Mouse (Mus musculus) hindbrain, embryonic 13.5 days (tissue): ENCODE measurements around the gene Ppard. TPM values are rescaled to one million over a fixed set of nuclear protein-coding genes. Genes with fewer than 3 reads are reported as not detected.
"Not testable (repeated sequence)": the region's sequence is repeated elsewhere in the genome, so short reads cannot be mapped to it uniquely, and the experiment has no call there.

Experiments
- ATAC-seq: fragments of 200-750 bp; cut with Nextera tagmentation; 2 replicates; pipeline ENCODE4 v1.8.0; 2017; ENCODE audit warnings: moderate TSS enrichment; ENCODE audit not compliant: low FRiP score
- H3K27ac ChIP-seq: fragments of 300-500 bp; sonication (generic); 2 replicates; pipeline ENCODE4 v1.5.1; 2015; ENCODE audit warnings: inconsistent platforms, mild to moderate bottlenecking, moderate library complexity
- H3K27me3 ChIP-seq: fragments of 300-500 bp; sonication (generic); 2 replicates; pipeline ENCODE4 v1.6.1; 2015; ENCODE audit warnings: mild to moderate bottlenecking, inconsistent platforms
- H3K36me3 ChIP-seq: fragments of 300-500 bp; sonication (generic); 2 replicates; pipeline ENCODE4 v1.6.1; 2015; ENCODE audit warnings: mild to moderate bottlenecking, inconsistent platforms
- H3K4me1 ChIP-seq: fragments of 300-500 bp; sonication (generic); replicated peaks from 2 replicates; pipeline ENCODE4 v1.6.1; 2015; ENCODE audit warnings: inconsistent platforms
- H3K4me2 ChIP-seq: fragments of 300-500 bp; sonication (generic); 2 replicates; pipeline ENCODE4 v1.6.1; 2015; ENCODE audit warnings: inconsistent platforms, mild to moderate bottlenecking, moderate library complexity
- H3K4me3 ChIP-seq: fragments of 300-500 bp; sonication (generic); 2 replicates; pipeline ENCODE4 v1.5.1; 2015; ENCODE audit warnings: mild to moderate bottlenecking, inconsistent platforms
- H3K9ac ChIP-seq: fragments of 300-500 bp; sonication (generic); 2 replicates; pipeline ENCODE4 v1.6.1; 2015; ENCODE audit warnings: mild to moderate bottlenecking, inconsistent platforms
- H3K9me3 ChIP-seq: fragments of 300-500 bp; sonication (generic); 2 replicates; pipeline ENCODE4 v1.6.1; 2016; ENCODE audit warnings: inconsistent platforms
- WGBS: fragments of 180-500 bp; shearing (Covaris S2); methylation state at CpG from one replicate; pipeline ENCODE4 v1.1.7; 2015; 5-methylcytosine and 5-hydroxymethylcytosine counted together
- polyA plus RNA-seq: library from polyadenylated mRNA; unstranded; fragments of >200 nt; fragmentation: Nextera tagmentation; extraction: Ambion mirVana; gene quantifications from 2 replicates; pipeline ENCODE4 v1.2.1, GENCODE M21; 2015

Ppard gene
- polyA plus RNA-seq, 1 experiment from 2014 or later = 2.1 TPM

GRCm38 (mm10) chr17:28312232-28313211 lies 80.0 kb downstream of the Ppard start:
- H3K36me3 ChIP-seq = peaks cover 17% of the 10 kb centered on the region
- H3K9me3 ChIP-seq = no peaks in the 10 kb centered on the region
- peak overlapping the region; percentile 82 for H3K4me3 ChIP-seq
- 25% methylated on average over 17 of the region's 17 CpGs for WGBS
- H3K9ac ChIP-seq = no peak overlapping the region
- H3K27ac ChIP-seq = peak overlapping the region; percentile 71
- peaks cover 31% of the 10 kb centered on the region for H3K4me1 ChIP-seq
- no peaks in the 10 kb centered on the region for H3K27me3 ChIP-seq
- H3K4me2 ChIP-seq = peak overlapping the region; percentile 87
- peak; percentile 37 for ATAC-seq

GRCm38 (mm10) chr17:28313212-28313879 lies 80.8 kb downstream of the Ppard start, which contains the start of gene Fance:
Fance (plus strand) TSS chr17:28313519.
- Histone ChIP-seq H3K36me3 (peaks cover 25% of the 10 kb centered on the region), H3K4me3 (peak within 1 kb of the TSS; percentile 82), H3K4me2 (peak within 1 kb of the TSS; percentile 87), H3K4me1 (peaks cover 30% of the 10 kb centered on the region), H3K9me3 (no peaks in the 10 kb centered on the region), H3K27ac (peak within 1 kb of the TSS; percentile 91), H3K9ac (peak within 1 kb of the TSS; percentile 86), H3K27me3 (no peaks in the 10 kb centered on the region)
- under 1% methylated on average over 66 of the region's 69 CpGs for WGBS
- peak; percentile 98 for ATAC-seq

- peak; percentile 6; the same call in 1 of the 2 replicates for ATAC-seq
- Histone ChIP-seq H3K36me3 (peaks cover 28% of the 10 kb centered on the region), H3K4me3 (peak overlapping the region; percentile 82), H3K9me3 (no peaks in the 10 kb centered on the region), H3K27me3 (no peaks in the 10 kb centered on the region), H3K27ac (peak overlapping the region; percentile 91), H3K4me1 (peaks cover 26% of the 10 kb centered on the region), H3K4me2 (peak overlapping the region; percentile 87), H3K9ac (peak overlapping the region; percentile 86)
- WGBS = under 1% methylated on average over 11 of the region's 11 CpGs
These were observed 81.4 kb downstream of the Ppard start for GRCm38 (mm10) chr17:28313880-28314225.

- 81% methylated on average over 20 of the region's 20 CpGs for WGBS
- no peak for ATAC-seq
- Histone ChIP-seq H3K9me3 (no peaks in the 10 kb centered on the region), H3K27me3 (no peaks in the 10 kb centered on the region), H3K4me1 (peaks cover 26% of the 10 kb centered on the region), H3K4me3 (no peak overlapping the region), H3K36me3 (peaks cover 38% of the 10 kb centered on the region), H3K27ac (no peak overlapping the region), H3K9ac (peak overlapping the region; percentile 35; the same call in 1 of the 2 replicates), H3K4me2 (no peak overlapping the region; the same call in 1 of the 2 replicates)
These were observed 83.2 kb downstream of the Ppard start for GRCm38 (mm10) chr17:28315611-28316160.

GRCm38 (mm10) chr17:28316476-28316875 lies 84.0 kb downstream of the Ppard start:
- Histone ChIP-seq H3K9ac (no peak overlapping the region), H3K4me3 (no peak overlapping the region), H3K4me2 (no peak overlapping the region), H3K27ac (no peak overlapping the region), H3K27me3 (no peaks in the 10 kb centered on the region), H3K9me3 (no peaks in the 10 kb centered on the region), H3K36me3 (peaks cover 43% of the 10 kb centered on the region), H3K4me1 (peaks cover 26% of the 10 kb centered on the region)
- 91% methylated on average over 9 of the region's 9 CpGs for WGBS
- ATAC-seq = no peak

DNA sequence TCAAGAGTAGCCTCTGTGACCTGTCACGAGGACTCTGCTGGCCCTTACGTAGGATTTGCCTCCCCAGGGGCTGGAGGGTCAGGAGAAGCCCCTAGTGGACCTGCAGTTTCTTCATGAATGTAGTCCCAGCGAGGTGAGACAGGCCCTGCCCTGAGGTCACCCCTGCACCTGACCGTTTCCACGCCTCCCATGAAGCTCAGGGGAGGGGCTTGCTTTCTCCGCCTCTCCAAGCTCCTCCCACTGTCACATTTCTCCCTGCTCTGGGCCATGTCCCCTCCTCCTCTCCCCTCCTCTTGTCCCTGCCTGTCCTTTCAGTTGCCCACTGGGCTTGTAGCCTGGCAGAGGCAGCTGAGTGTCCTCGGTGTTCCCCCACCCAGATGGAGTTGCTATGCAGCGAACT lies 84.6 kb downstream of the Ppard start:
- H3K4me2 ChIP-seq = no peak overlapping the region
- peaks cover 26% of the 10 kb centered on the region for H3K4me1 ChIP-seq
- H3K36me3 ChIP-seq = peaks cover 46% of the 10 kb centered on the region
- H3K27me3 ChIP-seq = no peaks in the 10 kb centered on the region
- H3K9me3 ChIP-seq = no peaks in the 10 kb centered on the region
- H3K27ac ChIP-seq = no peak overlapping the region
- 54% methylated on average over 8 of the region's 8 CpGs for WGBS
- peak overlapping the region; percentile 56 for H3K9ac ChIP-seq
- ATAC-seq = no peak
- no peak overlapping the region for H3K4me3 ChIP-seq

- Histone ChIP-seq H3K4me3 (no peak overlapping the region), H3K27me3 (no peaks in the 10 kb centered on the region), H3K36me3 (peaks cover 52% of the 10 kb centered on the region), H3K4me1 (peaks cover 23% of the 10 kb centered on the region), H3K4me2 (no peak overlapping the region), H3K9me3 (no peaks in the 10 kb centered on the region), H3K27ac (no peak overlapping the region), H3K9ac (peak overlapping the region; percentile 56; the same call in 1 of the 2 replicates)
- ATAC-seq = no peak
- 82% methylated on average over 9 of the region's 9 CpGs for WGBS
These were observed 85.2 kb downstream of the Ppard start for GRCm38 (mm10) chr17:28317725-28318124.

DNA sequence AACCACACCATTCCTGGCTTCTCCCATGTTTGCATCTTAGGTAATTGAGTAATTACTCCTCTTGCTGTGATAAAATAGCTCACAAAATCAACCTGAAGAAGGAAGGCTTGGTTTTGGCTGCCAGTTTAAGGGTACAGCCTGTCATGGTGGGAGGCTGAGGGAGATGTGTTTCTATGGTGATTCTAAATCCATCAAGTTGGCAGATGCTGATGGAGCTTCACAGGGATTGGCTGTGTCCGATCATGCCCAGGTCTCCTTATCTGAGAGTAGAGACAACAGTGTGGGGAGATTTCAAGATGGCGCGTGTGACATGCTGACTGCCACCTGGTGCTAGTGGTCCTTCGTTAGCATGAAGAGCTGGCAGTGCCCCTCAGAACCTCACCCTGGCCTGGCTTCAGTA lies 89.2 kb downstream of the Ppard start:
- no peaks in the 10 kb centered on the region for H3K9me3 ChIP-seq
- ATAC-seq = no peak
- no peaks in the 10 kb centered on the region for H3K4me1 ChIP-seq
- no peak overlapping the region for H3K4me3 ChIP-seq
- no peak overlapping the region for H3K9ac ChIP-seq
- 96% methylated on average over 4 of the region's 4 CpGs for WGBS
- H3K4me2 ChIP-seq = no peak overlapping the region
- no peak overlapping the region for H3K27ac ChIP-seq
- H3K36me3 ChIP-seq = peaks cover 65% of the 10 kb centered on the region
- H3K27me3 ChIP-seq = no peaks in the 10 kb centered on the region

DNA sequence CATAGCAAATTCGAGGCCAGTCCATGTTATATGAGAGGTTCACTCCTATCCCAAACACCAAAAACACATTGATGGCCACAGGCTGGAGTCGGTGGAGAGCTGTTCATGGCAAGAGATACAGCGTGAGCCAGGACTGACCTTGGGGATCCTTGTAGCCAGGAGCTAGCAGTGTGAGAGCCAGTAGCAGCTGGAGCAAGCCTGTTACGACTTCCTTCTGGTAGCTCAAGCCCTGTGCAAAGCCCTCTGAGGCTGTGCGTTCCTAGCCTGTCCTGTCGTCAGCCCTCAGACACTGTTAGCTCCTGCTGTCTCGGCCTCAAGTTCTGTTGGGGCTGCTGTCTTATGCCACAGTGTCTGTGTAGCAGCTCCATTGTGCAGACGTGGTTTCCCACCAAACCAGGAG lies 91.3 kb downstream of the Ppard start:
- WGBS = 96% methylated on average over 8 of the region's 8 CpGs

GRCm38 (mm10) chr17:28324416-28324815 lies 91.9 kb downstream of the Ppard start:
- H3K27me3 ChIP-seq, ATAC-seq: not testable (repeated sequence)
- H3K36me3 ChIP-seq = peaks cover 46% of the 10 kb centered on the region

More for the DNA sequence above, 91.3 kb downstream of the Ppard start:
- Histone ChIP-seq H3K4me1 (peaks cover 8% of the 10 kb centered on the region), H3K9me3 (no peaks in the 10 kb centered on the region), H3K9ac (no peak overlapping the region), H3K4me2 (no peak overlapping the region), H3K4me3 (no peak overlapping the region), H3K36me3 (peaks cover 48% of the 10 kb centered on the region), H3K27ac (no peak overlapping the region), H3K27me3 (no peaks in the 10 kb centered on the region)
- no peak for ATAC-seq

GRCm38 (mm10) chr17:28325751-28326150 lies 93.3 kb downstream of the Ppard start:
- H3K9ac ChIP-seq = peak overlapping the region; percentile 43; the same call in 1 of the 2 replicates
- H3K4me2 ChIP-seq = no peak overlapping the region
- peaks cover 45% of the 10 kb centered on the region for H3K36me3 ChIP-seq
- H3K9me3 ChIP-seq = no peaks in the 10 kb centered on the region
- H3K27ac ChIP-seq = no peak overlapping the region
- ATAC-seq = no peak
- no peaks in the 10 kb centered on the region for H3K27me3 ChIP-seq
- H3K4me1 ChIP-seq = peaks cover 22% of the 10 kb centered on the region
- no peak overlapping the region for H3K4me3 ChIP-seq
- 94% methylated on average over 8 of the region's 8 CpGs for WGBS

More at GRCm38 (mm10) chr17:28324416-28324815, 91.9 kb downstream of the Ppard start:
- WGBS = 97% methylated on average over 7 of the region's 7 CpGs
- H3K27ac ChIP-seq, H3K9ac ChIP-seq, H3K4me2 ChIP-seq, H3K9me3 ChIP-seq, H3K4me3 ChIP-seq: not testable (repeated sequence)
- H3K4me1 ChIP-seq = peaks cover 13% of the 10 kb centered on the region

DNA sequence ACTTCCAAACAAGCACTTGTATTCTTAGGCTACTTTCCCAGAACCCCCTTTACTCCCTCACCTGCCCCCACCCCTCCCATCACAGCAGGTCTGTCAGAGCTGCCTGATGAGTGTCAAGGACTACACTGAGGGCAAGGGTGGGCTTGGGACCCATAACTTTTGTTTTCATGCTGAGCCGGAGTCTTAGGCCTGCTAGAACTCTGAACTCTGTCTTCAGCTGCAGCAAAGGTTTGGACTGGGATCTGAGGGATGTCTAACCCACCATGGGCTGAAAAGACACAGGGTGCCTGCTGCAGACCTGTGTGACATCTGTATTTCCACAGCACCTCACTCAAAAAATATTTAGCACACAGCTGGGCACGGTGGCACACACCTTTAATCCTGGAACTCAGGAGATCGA lies 94.5 kb downstream of the Ppard start:
- WGBS = 83% methylated on average over 3 of the region's 3 CpGs
- Histone ChIP-seq H3K4me2 (no peak overlapping the region), H3K27me3 (no peaks in the 10 kb centered on the region), H3K9me3 (no peaks in the 10 kb centered on the region), H3K4me3 (no peak overlapping the region), H3K4me1 (peaks cover 30% of the 10 kb centered on the region), H3K36me3 (peaks cover 50% of the 10 kb centered on the region), H3K9ac (peak overlapping the region; percentile 79), H3K27ac (no peak overlapping the region)
- ATAC-seq = no peak
